Mouse (Mus musculus): ENCODE results near the gene Cypt15.
"Not testable (repeated sequence)": the region's sequence is repeated elsewhere in the genome, so short reads cannot be mapped to it uniquely, and the experiment has no call there.

Gene Cypt15

GRCm38 (mm10) chrX:39345967-39346366 lies at the start of gene Cypt15:
Gene Cypt15, plus strand, starts transcription at chrX:39346267.
- not testable (repeated sequence) for DNase-seq

GRCm38 (mm10) chrX:39370932-39371331 lies 24.9 kb downstream of the Cypt15 start:
- no peak for DNase-seq

GRCm38 (mm10) chrX:39378830-39379229 lies 32.8 kb downstream of the Cypt15 start:
- no peak for DNase-seq

GRCm38 (mm10) chrX:39383806-39384205 lies 37.7 kb downstream of the Cypt15 start:
- no peak for DNase-seq
